Mouse (Mus musculus): ENCODE measurements at regions not wholly inside any gene's neighbourhood (a gene's known extent, or its start where the extent isn't known, plus 50 kb on each side); places are given as distances from the start of the nearest gene placed in this dataset.

GRCm38 (mm10) chr12:79966621-79967490 lies 146.0 kb downstream of the Zfp36l1 start:
- TF ChIP-seq POLR2A (IDR thresholded peaks at IDR 0.05; ENCODE audit: insufficient read depth, low read depth, low read length) (no peak), CTCF (IDR thresholded peaks at IDR 0.05) (peak; percentile 13; the same call in 1 of the 2 replicates), EP300 (IDR thresholded peaks at IDR 0.05; ENCODE audit: insufficient read depth, low read depth, low read length) (no peak)

Measured in heart, adult 2 months (tissue).